Mouse (Mus musculus): ENCODE measurements at regions not wholly inside any gene's neighbourhood (a gene's known extent, or its start where the extent isn't known, plus 50 kb on each side); places are given as distances from the start of the nearest gene placed in this dataset.

DNA sequence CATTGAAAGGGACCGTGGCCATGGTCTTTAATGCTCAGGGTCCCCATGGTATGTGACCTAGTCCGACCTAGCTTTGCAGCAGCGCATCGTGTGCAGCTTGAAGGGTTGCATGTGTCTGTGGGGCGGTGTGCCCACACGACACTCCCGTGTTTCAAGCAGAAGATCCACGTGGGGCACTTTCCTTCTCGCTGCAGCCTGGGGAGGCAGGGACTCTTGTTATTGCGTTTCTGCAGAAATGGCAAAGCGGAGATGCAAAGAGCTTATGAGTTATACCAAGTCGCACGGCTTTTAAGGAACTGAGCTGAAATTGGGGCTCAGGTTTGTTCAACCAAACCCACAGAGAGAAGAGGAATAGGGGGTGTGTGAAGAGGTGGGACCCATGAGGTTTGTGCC lies 272.2 kb upstream of the 4930535I16Rik start:
- DNase-seq (ENCODE audit: extremely low read depth, low read depth, low spot score), result no peak

DNA sequence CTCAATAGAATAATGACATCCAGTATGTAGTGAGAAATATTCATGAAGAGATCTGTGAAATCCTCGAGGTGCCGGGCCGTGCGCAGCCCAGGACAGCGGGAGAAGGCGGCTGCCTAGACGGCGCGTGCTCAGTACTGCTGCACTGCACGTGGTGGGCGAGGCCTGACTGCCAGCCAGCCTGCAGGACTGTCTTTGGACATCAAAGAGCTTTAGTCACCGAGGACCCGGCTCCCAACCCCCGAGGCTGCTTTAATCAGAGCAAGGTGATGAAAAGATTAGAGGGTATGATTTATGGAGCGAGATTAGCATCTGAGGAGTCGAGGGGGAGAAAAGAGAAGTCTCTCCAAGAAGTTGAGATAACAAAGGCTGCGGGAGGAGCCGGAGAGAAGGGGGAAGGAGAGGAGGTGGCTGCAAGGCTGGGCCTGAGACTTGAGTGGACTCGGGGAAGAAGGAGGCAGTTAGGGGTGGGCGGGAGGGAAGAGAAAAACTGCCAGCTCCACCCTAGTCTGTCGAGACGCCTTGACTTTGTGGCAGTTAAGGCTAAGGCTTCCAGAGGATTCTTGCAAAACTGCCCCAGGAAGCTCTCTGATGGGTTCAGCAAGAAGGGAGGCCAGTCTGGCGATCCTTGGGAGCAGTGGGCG lies 271.6 kb upstream of the 4930535I16Rik start:
- DNase-seq (ENCODE audit: extremely low read depth, low read depth, low spot score), result no peak

DNA sequence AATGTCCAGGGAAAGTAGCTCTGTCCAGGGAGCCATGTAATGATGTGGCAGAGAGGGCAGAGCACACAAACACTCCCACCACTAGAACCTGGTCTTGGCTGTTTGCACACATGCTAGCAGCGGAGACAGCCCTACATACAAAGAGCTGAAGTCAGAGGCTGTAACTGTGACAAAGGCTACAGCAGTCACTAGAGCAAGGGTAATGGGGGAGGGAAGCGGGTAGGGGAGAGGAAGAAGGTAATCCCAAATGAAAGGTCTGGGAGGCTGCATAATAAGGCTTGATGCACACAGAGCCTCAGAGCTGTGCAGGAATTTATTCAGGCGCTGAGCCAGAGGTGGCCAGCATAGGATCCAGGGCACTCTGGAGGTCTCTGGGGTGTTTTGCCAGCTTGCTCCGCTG lies 269.3 kb upstream of the 4930535I16Rik start:
- DNase-seq (ENCODE audit: extremely low read depth, low read depth, low spot score), result no peak

DNA sequence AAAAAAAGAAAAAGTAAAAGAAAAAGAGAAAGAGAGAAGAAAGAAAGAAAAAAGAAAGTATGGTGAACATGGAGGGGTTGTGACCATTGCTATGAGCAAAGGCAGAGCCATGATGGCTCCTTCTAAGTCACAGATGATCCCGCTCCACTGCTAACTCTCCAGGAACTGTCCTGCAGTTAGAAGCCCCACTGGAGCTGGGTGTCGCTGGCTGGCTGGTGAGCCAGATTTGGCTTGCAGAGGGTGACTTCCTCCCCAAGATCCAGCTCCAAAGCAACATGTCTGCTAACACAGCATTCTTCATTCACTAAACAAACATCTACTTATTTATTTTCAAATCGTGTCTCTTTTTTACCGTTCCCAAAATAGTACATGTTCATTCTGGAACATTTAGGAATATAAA lies 263.5 kb upstream of the 4930535I16Rik start:
- DNase-seq (ENCODE audit: extremely low read depth, low read depth, low spot score), result no peak

DNA sequence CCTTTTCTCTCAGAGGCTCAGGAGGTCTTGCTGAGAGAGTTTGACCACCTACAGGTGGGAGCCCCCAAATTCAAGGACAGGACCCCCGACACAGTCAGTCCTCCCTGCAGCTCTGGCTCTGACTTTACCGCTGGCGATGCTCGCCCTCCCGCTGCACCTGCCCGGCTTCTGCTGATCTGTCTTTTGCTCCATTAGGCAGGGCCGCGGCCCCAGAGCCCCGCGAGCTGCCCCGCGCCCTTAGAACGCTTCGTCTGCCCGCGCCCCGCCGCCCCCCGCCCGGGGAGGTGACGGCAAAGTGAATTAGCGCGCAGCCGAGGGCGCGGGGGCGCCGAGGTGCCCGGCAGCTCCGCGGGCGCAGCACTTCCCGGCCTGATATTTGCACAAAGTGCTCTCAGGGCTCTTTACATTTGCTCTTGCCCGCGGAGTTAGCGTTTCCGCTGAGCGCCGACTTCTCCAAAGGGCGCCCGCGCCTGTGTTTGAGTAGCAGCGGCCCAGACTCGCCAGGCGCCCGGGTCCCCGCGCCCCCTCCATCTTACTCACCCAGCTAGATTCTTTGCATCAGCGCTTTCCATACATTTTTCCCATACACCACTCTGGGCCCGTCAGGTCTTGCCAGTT lies 260.7 kb upstream of the 4930535I16Rik start:
- DNase-seq (ENCODE audit: extremely low read depth, low read depth, low spot score), result no peak

DNA sequence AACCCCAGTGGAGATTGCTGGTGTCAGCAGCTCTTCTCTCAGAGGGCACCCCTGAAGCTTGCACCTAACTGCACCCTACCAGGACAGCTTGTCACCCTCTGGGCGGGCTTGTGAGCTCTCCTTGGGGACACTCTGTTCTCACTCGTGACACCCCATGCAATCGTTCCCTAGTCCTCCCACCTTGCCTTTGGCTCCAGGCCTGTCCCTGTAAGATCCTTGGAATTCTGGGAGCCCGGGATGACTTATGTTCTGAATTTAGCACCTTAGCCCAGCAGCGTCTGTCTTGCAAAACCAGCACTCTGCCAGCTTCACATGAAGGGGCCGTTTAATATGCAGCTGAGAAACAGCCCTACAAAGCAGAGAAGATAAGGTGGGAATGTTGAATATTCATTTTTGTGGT lies 257.7 kb upstream of the 4930535I16Rik start:
- peak; percentile 26 for DNase-seq (ENCODE audit: extremely low read depth, low read depth, low spot score)

DNA sequence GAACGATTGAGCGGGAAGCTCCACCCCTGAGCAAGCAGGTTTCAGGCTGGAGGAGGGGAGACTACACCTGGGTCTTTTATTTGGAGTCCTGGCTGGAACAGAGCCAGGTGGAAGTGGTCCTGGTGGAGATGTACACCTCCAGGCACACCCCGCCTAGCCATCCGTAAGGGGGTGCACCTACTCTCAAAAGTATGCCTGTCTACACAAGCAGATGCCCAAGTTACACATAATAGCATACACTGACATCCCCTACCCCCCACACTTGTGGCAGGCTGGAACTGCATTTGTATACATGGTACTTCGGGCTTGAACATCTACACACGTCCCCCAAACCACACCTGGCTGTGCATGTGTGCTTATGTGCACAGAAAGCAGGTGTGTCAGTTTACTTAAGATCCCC lies 236.8 kb upstream of the 4930535I16Rik start:
- DNase-seq (ENCODE audit: extremely low read depth, low read depth, low spot score), result no peak

DNA sequence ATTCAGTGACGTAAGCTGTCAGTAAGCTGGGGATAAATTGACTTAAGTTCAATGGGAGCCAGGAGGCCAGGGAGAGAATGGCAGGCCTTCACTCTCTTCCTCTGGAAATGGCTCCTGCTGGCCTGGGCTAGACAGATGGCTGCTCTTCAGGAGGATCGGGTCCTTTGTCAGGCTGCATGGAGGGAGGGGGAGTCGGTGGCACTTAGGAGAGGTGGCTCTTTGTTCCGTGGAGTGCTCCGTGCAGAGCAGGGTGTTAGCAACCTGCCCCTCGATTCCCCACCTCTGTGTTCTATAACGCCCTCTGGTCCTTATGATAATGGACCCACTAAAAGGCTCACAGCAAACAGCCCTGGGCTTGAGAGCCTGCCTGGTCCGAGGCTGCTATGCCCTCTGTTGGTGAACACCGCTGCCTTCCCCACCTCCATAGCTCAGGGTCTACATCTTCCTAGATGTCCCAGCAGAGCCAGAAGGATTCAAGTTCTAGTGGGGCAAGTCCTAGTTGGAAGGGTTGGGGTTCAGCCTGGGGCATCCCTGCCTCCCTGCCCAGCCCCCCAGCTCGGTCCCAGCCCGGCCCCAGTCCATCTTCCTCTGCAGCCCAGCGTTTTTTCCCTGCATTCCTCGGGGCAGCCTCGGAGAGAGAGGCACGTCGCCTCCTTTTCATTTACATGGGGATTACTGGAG lies 232.1 kb upstream of the 4930535I16Rik start:
- no peak for DNase-seq (ENCODE audit: extremely low read depth, low read depth, low spot score)

DNA sequence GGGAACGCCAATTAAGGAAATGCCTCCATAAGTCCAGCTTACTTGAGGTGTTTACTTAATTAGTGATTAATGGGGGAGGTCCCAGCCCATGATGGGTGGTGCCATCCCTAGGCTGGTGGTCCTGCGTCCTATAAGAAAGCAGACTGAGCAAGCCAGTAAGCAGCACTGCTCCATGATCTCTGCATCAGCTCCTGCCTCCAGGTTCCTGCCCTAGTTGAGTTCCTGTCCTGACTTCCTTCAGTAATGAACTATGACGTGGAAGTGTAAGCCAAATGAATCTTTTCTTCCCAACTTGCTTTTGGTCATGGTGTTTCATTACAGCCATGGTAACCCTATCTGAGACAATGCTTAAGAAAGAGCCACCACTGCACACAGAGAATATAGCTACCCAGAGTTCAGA lies 231.2 kb upstream of the 4930535I16Rik start:
- DNase-seq (ENCODE audit: extremely low read depth, low read depth, low spot score), result no peak

DNA sequence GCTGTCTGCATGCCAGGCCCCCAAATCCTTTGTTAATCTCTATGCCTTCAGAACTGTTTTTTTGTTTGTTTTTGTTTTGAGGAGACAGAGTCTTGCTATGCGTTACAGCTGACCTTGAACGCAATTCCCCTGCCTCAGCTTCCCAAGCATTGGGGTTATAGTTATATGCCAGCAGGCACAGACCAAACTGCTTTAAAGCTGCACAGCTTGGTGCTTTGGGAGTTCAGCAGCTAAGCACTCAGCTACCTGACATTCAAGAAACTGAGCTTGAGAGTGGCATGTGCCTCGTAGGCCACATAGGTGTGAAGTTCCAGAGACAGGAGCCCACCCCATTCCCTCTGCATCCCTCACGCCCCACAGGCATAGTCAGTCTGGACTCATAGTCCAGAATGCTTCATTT lies 229.5 kb upstream of the 4930535I16Rik start:
- no peak for DNase-seq (ENCODE audit: extremely low read depth, low read depth, low spot score)

DNA sequence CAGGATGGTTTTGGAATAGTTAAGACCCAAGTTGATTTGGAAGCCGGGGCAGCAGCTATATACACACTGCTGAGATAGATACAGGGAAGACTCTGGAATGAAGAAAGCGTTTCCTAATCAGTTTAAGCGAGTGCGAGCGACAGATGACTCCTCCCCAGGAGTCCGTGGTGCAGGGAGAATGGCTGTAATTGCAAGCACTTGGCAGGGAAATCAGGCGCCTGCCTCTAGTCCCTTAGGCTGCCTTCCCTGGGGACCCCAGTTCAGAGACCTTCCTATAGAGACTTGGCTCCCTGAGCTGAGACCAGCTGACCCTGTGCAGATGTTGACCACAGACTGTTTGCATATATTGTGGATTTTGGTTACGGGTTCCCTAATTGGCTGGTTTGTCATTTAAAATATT lies 228.3 kb upstream of the 4930535I16Rik start:
- no peak for DNase-seq (ENCODE audit: extremely low read depth, low read depth, low spot score)

DNA sequence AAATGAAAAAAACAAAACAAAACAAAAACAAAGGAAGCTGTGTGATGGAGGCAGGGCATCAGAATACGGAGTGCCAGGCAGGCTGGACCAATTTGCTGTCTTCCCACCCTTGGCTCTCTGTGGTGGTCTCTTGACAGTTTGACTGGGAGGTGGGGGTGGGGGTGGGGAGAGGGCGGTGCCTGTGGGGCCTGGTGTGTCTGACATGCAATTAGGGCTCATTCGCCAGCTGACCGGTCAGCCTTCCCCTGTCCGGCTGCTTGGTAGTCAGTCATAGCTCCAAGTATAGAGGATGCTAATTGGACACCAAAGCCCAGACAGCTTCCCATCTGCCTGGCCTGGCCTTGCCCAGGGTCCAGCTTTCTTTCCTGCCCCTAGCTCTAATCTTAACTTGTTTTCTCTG lies 225.8 kb upstream of the 4930535I16Rik start:
- DNase-seq (ENCODE audit: extremely low read depth, low read depth, low spot score), result no peak

DNA sequence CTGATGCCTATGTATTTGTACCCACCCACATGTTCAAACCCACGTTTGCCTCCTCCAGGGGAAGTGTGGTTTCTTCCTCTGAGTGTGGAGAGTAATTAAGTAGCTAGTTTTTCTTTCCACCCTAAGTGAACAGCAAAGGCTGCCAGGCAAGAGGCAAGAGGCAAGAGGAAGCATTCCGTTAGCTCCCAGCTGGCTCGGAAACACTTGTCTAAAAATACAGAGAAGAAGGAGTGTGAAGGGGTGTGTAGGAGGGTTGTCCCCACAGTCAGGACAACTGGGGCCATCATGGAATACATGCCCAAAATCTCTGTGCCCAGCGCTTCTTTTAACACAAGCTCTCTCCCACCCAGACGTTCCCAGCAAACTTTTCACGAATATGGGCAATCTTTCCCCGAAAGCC lies 225.4 kb upstream of the 4930535I16Rik start:
- DNase-seq (ENCODE audit: extremely low read depth, low read depth, low spot score), result no peak

DNA sequence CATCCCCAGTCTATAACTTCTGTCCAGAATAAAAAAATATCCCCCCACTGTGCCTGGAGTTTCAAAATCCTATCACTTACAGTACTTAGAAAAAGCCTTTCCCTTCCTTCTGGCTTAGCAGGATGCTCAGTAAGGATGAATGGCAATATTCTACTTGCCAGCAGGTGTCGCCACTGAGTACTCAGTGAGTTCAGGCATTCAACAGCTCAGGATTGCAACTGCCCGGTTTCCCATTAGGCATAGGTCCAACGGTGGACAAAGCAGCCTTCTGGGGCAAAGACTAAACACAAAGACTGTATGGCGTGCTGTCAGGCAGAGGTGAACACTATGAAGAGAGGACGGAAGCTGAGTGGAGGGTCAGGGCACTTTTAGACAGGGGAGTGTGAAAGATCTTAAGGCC lies 224.3 kb upstream of the 4930535I16Rik start:
- no peak for DNase-seq (ENCODE audit: extremely low read depth, low read depth, low spot score)

DNA sequence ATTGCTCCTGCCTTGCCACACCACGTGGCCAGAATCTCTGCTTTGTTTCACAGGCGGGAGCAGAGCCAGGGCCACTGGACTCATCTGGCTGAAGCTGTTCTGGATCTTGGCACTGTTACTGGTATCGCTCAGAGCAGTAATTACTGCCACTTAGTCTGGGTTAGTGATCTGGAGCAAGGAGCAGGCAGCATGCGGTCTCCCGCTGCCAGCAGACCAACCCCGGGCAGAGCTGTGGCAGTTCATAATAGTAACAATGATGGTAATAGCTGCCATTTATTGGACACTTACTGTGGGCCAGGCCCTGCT lies 217.3 kb upstream of the 4930535I16Rik start:
- DNase-seq (ENCODE audit: extremely low read depth, low read depth, low spot score), result no peak

DNA sequence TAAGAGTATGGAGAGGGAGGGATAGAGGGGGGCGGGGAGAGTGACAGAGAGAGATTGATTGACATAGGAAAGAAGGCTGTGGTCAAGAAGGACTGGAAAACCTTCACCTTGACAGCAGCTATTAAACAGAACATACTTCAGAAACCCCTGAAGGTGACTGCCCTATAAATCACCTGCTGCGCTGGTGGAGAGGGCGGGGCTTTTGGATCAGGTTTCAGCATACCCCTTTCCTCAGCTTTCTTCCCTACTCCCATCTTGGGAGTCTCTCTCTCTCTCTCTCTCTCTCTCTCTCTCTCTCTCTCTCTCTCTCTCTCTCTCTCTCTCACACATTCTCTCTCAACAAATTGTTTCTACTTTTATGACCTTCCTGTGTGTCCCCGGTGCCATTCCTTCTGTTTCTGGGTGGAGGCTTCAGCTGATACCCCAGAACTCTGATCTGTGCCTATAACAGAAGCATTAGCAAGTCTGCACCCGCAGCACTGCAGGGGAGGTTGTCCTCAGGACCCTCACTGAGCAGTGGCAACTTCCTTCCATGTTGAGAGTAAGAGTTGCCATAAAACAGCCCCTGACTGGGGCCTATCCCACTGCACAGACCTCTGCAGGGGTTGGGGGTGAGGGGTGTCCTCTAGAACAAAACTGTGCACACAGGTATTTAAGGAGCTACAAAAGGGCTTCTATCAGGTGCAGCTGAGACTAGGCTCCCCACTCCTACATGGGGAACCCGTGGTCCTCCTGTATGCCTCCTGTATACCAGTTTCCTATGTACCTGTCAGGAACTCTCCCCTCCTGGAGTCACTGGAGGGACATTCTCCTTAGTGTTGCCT lies 216.7 kb upstream of the 4930535I16Rik start:
- DNase-seq (ENCODE audit: extremely low read depth, low read depth, low spot score), result no peak

DNA sequence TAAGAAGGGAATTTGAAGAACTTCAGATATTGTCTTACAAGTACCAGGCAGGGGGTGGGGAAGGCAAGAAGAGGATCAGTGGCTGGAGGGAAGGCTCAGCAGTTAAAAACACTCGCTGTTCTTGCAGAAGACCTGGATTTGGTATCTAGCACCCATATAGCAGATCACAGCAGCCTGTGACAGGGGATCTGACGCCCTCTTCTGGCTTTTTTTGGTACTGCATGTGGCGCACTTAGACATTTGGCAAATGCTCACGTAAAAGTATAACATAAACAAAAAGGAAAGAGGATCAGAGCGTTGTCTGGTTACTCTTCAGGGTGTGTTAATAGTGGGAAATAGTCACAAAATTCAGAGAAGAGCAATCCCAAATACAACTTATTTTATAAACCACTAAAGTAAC lies 213.1 kb upstream of the 4930535I16Rik start:
- no peak for DNase-seq (ENCODE audit: extremely low read depth, low read depth, low spot score)

DNA sequence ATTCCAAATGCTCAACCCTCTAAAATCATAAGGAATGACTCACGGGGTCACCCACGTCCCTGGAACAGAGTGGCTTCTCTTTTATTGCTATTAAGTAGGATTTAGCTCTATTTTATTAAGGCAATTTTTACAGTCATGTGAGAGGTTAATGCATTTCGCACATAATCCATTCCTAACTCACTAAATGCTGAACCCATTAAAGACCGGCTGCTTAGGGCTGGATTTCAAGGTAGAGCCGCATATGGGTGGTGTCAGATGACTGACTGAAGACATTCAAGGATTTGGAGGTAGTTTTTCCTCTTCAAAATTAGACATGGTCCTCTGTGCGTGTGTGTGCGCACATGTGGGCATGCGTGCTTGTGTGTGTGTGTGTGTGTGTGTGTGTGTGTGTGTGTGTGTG lies 208.4 kb upstream of the 4930535I16Rik start:
- no peak for DNase-seq (ENCODE audit: extremely low read depth, low read depth, low spot score)

DNA sequence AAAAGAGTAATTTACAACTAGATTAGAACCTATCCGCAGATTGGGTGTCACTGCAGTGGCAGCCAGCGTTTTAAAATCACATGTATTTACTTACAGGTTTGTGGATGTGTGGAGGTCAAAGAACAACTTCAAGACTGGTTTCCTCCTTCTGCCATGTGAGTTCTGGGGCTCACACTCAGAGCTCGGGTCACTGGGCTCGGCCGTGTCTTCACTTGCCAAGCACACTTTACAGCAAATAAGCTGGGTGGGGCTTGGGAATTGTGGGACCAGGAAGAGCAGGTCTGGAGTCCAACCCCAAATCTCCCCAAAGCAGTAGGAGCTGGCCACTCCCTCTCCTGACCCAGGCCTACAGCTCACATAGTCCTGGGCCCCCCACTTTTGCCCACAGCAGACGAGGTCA lies 202.5 kb upstream of the 4930535I16Rik start:
- DNase-seq (ENCODE audit: extremely low read depth, low read depth, low spot score), result no peak

DNA sequence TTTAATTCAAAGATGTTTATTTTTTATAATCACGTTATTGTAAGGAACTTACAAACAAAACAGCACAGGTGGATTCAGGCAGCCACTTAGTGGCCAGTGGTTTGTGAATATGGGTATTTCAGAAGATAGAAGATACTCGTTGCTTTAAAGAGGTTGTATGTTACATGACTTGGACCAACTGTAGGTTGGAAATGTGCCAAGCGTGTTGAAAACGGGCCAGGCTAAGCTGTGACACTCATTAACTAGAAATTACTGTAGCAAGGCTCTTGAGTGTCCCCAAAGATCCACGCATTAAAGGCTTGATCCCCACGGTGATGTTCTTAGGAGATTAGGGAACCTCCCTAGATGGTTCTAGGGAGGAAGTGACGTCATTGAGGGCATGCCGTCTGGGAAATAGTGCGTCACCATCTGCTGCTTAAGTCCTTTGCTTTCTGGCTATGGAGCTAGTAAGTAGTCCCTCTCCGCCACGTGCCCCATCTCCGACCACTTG lies 196.1 kb upstream of the 4930535I16Rik start:
- no peak for DNase-seq (ENCODE audit: extremely low read depth, low read depth, low spot score)

DNA sequence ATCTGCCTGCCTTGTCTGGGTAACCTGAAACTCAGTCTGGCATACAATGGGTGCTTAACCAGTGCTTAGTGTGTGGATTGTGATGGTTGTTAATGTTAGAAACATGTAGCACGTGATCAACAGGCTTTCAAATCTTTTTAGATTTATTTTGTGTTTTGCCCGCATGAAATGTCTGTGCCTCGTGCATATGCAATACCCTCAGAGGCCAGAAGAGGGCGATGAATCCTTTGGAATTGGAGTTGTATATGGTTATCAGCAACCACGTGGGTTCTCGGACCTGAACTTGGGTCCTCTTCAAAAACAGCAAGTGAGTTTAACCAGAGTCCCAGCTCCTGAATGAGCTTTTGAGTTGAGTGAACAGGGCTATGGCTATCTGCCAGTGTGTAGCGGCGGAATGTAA lies 192.9 kb upstream of the 4930535I16Rik start:
- no peak for DNase-seq (ENCODE audit: extremely low read depth, low read depth, low spot score)

DNA sequence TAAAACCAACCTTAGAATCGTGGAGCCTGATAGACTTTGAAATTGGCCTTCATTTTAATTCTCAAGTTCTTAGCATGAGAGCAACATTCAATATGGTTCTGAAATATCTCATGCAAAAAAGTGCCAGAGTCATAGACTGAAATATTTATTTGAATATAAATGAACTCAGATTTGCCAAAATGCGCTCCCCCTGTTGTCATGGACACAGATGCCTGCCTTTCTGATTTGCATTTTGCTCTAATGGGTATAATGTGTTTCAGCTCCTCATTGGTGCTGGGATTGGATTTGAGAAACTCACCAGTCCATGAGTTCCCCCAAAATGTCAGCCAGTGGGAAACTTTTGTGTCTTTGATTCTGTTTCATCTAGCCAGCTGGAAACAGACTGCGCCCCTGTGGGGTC lies 191.5 kb upstream of the 4930535I16Rik start:
- DNase-seq (ENCODE audit: extremely low read depth, low read depth, low spot score), result no peak
